Mouse (Mus musculus) neural tube, embryonic 14.5 days (tissue): ENCODE data around the gene Ubac2. TPM values are rescaled to one million over a fixed set of nuclear protein-coding genes. Genes with fewer than 3 reads are reported as not detected.
"Not testable (repeated sequence)": the region's sequence is repeated elsewhere in the genome, so short reads cannot be mapped to it uniquely, and the experiment has no call there.

Source experiments
- ATAC-seq: fragments of 200-750 bp; cut with Nextera tagmentation; 2 replicates; pipeline ENCODE4 v1.8.0; 2017; ENCODE audit warnings: low read depth, mild to moderate bottlenecking, moderate TSS enrichment, moderate library complexity
- H3K27ac ChIP-seq: fragments of 300-500 bp; sonication (generic); 2 replicates; pipeline ENCODE4 v1.5.1; 2014; ENCODE audit warnings: low read depth, mild to moderate bottlenecking, control low read depth, low read length, moderate library complexity, mixed read lengths
- H3K27me3 ChIP-seq: fragments of 300-500 bp; sonication (generic); 2 replicates; pipeline ENCODE4 v1.6.1; 2014; ENCODE audit warnings: low read length; ENCODE audit not compliant: control insufficient read depth, insufficient read depth
- H3K36me3 ChIP-seq: fragments of 300-500 bp; sonication (generic); 2 replicates; pipeline ENCODE4 v1.6.1; 2014; ENCODE audit warnings: low read length, mixed read lengths; ENCODE audit not compliant: control insufficient read depth, insufficient read depth
- H3K4me1 ChIP-seq: fragments of 300-500 bp; sonication (generic); 2 replicates; pipeline ENCODE4 v1.6.1; 2014; ENCODE audit warnings: low read length; ENCODE audit not compliant: control insufficient read depth, insufficient read depth
- H3K4me2 ChIP-seq: fragments of 300-500 bp; sonication (generic); 2 replicates; pipeline ENCODE4 v1.6.1; 2014; ENCODE audit warnings: mild to moderate bottlenecking, low read depth, low read length, control low read depth
- H3K4me3 ChIP-seq: fragments of 300-500 bp; sonication (generic); 2 replicates; pipeline ENCODE4 v1.5.1; 2014; ENCODE audit warnings: low read depth, low read length, control low read depth, mixed read lengths
- H3K9ac ChIP-seq: fragments of 300-500 bp; sonication (generic); replicated peaks from 2 replicates; pipeline ENCODE4 v1.6.1; 2014; ENCODE audit warnings: low read depth, mild to moderate bottlenecking, control low read depth, low read length, mixed read lengths
- H3K9me3 ChIP-seq: fragments of 300-500 bp; sonication (generic); 2 replicates; pipeline ENCODE4 v1.6.1; 2016; ENCODE audit warnings: low read length; ENCODE audit not compliant: control insufficient read depth
- WGBS: fragments of 180-500 bp; shearing (Covaris S2); extraction: QIAGEN DNeasy Blood & Tissue Kit; methylation state at CpG from one replicate; pipeline ENCODE4 v1.1.7; 2014; 5-methylcytosine and 5-hydroxymethylcytosine counted together
- polyA plus RNA-seq: library from polyadenylated mRNA; unstranded; fragments of >200 nt; fragmentation: Nextera tagmentation; extraction: Ambion mirVana; gene quantifications from 2 replicates; pipeline ENCODE4 v1.2.1, GENCODE M21; 2014

Gene Ubac2
- polyA plus RNA-seq, 1 experiment from 2014 or later: 48.7 TPM

DNA sequence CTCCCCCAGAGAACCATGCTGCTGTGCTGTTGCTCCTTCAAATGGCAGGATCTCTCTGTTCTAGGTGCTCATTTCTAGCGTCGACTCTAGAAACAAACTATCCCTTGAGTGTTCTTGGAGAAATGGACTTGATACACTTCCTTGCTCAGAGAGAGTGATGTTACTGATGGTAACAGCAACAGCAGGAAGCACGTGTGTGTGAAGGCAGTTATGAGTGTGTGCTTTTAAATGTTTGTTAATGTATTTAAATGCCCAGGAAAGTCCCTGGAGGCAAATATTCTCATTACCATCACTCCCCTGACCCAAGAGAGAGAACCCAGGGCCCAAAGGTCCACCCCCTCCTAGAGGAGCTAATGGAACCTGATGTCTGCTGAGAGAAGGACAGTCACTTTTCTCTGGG lies 11.8 kb upstream of the Ubac2 start:
- Histone ChIP-seq H3K9ac (no peak overlapping the region), H3K4me3 (no peak overlapping the region), H3K27ac (no peak overlapping the region), H3K9me3 (no peaks in the 10 kb centered on the region), H3K4me1 (no peaks in the 10 kb centered on the region), H3K36me3 (no peaks in the 10 kb centered on the region), H3K4me2 (no peak overlapping the region), H3K27me3 (no peaks in the 10 kb centered on the region)
- WGBS: 67% methylated on average over 3 of the region's 3 CpGs
- no peak for ATAC-seq

GRCm38 (mm10) chr14:121869111-121869510 lies 9.3 kb upstream of the Ubac2 start:
- WGBS: 68% methylated on average over 1 of the region's 1 CpGs
- H3K9me3 ChIP-seq: no peaks in the 10 kb centered on the region
- H3K27me3 ChIP-seq: no peaks in the 10 kb centered on the region
- H3K36me3 ChIP-seq: no peaks in the 10 kb centered on the region
- H3K4me1 ChIP-seq: no peaks in the 10 kb centered on the region
- no peak overlapping the region for H3K27ac ChIP-seq
- no peak for ATAC-seq
- H3K4me3 ChIP-seq: no peak overlapping the region
- H3K4me2 ChIP-seq: no peak overlapping the region
- H3K9ac ChIP-seq: no peak overlapping the region

GRCm38 (mm10) chr14:121872760-121873159 lies 5.7 kb upstream of the Ubac2 start:
- H3K36me3 ChIP-seq: no peaks in the 10 kb centered on the region
- no peak for ATAC-seq
- no peaks in the 10 kb centered on the region for H3K9me3 ChIP-seq
- WGBS: 91% methylated on average over 1 of the region's 1 CpGs
- no peak overlapping the region for H3K4me2 ChIP-seq
- H3K9ac ChIP-seq: no peak overlapping the region
- no peak overlapping the region for H3K27ac ChIP-seq
- H3K27me3 ChIP-seq: no peaks in the 10 kb centered on the region
- H3K4me1 ChIP-seq: 0 out of 2 replicates have a peak, but pooled peaks cover 2% of the 10 kb centered on the region
- H3K4me3 ChIP-seq: no peak overlapping the region

GRCm38 (mm10) chr14:121873172-121873571 lies 5.2 kb upstream of the Ubac2 start:
- ATAC-seq: no peak
- Histone ChIP-seq H3K36me3 (no peaks in the 10 kb centered on the region), H3K27me3 (no peaks in the 10 kb centered on the region), H3K9me3 (no peaks in the 10 kb centered on the region), H3K4me2 (no peak overlapping the region), H3K4me3 (no peak overlapping the region), H3K27ac (no peak overlapping the region), H3K4me1 (0 out of 2 replicates have a peak, but pooled peaks cover 2% of the 10 kb centered on the region), H3K9ac (no peak overlapping the region)
- WGBS: 81% methylated on average over 2 of the region's 2 CpGs

DNA sequence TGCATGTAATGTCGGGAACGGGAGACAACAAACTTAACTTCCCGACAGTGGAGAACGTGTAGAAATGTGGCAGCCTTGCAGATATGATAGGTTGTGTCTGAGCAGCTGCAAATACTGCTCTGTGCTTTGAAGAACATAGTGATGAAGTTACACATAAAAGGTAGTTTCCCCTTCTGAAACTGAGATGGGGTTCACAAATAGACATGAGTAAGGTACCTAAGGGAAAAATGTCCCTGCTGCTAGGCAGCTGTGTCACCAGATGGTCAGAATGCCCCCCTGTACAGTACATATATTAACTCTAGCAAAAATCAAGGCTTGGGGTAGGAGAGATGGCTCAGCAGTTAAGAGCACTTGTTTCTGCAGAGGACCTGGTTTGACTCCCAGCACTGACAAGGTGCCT lies 4.8 kb upstream of the Ubac2 start:
- no peak for ATAC-seq
- H3K9ac ChIP-seq: no peak overlapping the region
- H3K27me3 ChIP-seq: no peaks in the 10 kb centered on the region
- H3K9me3 ChIP-seq: no peaks in the 10 kb centered on the region
- H3K36me3 ChIP-seq: no peaks in the 10 kb centered on the region
- H3K27ac ChIP-seq: no peak overlapping the region
- H3K4me3 ChIP-seq: no peak overlapping the region
- 88% methylated on average over 4 of the region's 4 CpGs for WGBS
- H3K4me2 ChIP-seq: no peak overlapping the region
- 0 out of 2 replicates have a peak, but pooled peaks cover 2% of the 10 kb centered on the region for H3K4me1 ChIP-seq

DNA sequence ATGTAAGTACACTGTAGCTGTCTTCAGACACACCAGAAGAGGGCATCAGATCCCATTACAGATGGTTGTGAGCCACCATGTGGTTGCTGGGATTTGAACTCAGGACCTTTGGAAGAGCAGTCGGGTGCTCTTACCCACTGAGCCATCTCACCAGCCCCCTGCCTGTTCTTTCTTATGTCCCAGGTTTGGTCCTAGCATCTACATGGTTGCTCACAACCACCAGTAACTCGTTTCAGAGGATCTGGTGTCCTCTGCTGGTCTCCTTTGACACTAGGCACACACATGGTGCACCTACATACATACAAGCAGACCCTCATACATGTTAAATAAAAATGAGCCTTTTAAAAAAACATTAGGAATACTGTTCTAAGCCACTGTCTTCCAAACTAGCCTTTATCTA lies 2.2 kb upstream of the Ubac2 start:
- H3K36me3 ChIP-seq, H3K4me3 ChIP-seq, H3K9ac ChIP-seq, H3K9me3 ChIP-seq, H3K4me2 ChIP-seq, ATAC-seq, H3K27me3 ChIP-seq, H3K27ac ChIP-seq: not testable (repeated sequence)
- peaks cover 14% of the 10 kb centered on the region for H3K4me1 ChIP-seq
- 65% methylated on average over 2 of the region's 2 CpGs for WGBS

GRCm38 (mm10) chr14:121876860-121877259 lies 1.6 kb upstream of the Ubac2 start:
- Histone ChIP-seq H3K4me3 (no peak overlapping the region), H3K4me2 (no peak overlapping the region), H3K9me3 (no peaks in the 10 kb centered on the region), H3K36me3 (no peaks in the 10 kb centered on the region), H3K27me3 (no peaks in the 10 kb centered on the region), H3K27ac (no peak overlapping the region), H3K9ac (no peak overlapping the region), H3K4me1 (peaks cover 14% of the 10 kb centered on the region)
- WGBS: 92% methylated on average over 2 of the region's 2 CpGs
- ATAC-seq: no peak

DNA sequence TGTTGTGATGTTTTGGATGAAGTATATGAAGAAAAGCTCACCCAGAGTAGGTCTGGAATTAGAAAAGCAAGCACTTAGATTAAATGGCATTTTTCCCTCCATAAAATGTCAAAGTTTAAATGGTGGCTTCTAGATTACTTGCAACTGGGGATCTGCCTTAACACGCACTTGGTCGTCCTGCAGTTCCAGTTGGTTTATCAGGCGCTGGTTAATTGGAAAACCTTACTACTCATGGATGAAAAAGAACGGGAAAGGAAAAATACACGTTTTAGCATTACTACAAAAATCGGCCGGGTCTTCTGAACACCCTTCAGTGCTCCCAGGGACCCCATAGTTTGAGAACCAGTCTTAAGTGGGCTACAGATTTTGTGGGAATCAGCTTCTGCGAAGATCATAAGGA lies 780 bp upstream of the Ubac2 start:
- H3K9me3 ChIP-seq: no peaks in the 10 kb centered on the region
- H3K27me3 ChIP-seq: no peaks in the 10 kb centered on the region
- H3K4me2 ChIP-seq: peak overlapping the region; percentile 58
- no peak for ATAC-seq
- 37% methylated on average over 8 of the region's 8 CpGs for WGBS
- H3K36me3 ChIP-seq: no peaks in the 10 kb centered on the region
- peak overlapping the region; percentile 69 for H3K4me3 ChIP-seq
- peak overlapping the region; percentile 92 for H3K9ac ChIP-seq
- peaks cover 14% of the 10 kb centered on the region for H3K4me1 ChIP-seq
- H3K27ac ChIP-seq: no peak overlapping the region; the same call in 1 of the 2 replicates

- no peaks in the 10 kb centered on the region for H3K36me3 ChIP-seq
- peak overlapping the region; percentile 58 for H3K27ac ChIP-seq
- ATAC-seq: peak; percentile 66; the same call in 1 of the 2 replicates
- H3K4me3 ChIP-seq: peak overlapping the region; percentile 69
- peaks cover 14% of the 10 kb centered on the region for H3K4me1 ChIP-seq
- peak overlapping the region; percentile 92 for H3K9ac ChIP-seq
- 0% methylated on average over 21 of the region's 27 CpGs for WGBS
- peak overlapping the region; percentile 84 for H3K4me2 ChIP-seq
- no peaks in the 10 kb centered on the region for H3K9me3 ChIP-seq
- no peaks in the 10 kb centered on the region for H3K27me3 ChIP-seq
Observed at GRCm38 (mm10) chr14:121878859-121879206, 413 bp downstream of the Ubac2 start.
